Mouse (Mus musculus) heart, adult 2 months (tissue): Measurements from ENCODE around the gene Trem2.

Experiments
- CTCF ChIP-seq: fragments of 200-600 bp; IDR thresholded peaks from 2 replicates; pipeline ENCODE4 v1.8.1; 2022; ENCODE audit warnings: antibody characterized with exemption, mild to moderate bottlenecking, moderate library complexity
- EP300 ChIP-seq: fragments of 200-500 bp; IDR thresholded peaks from 2 replicates; pipeline ENCODE4 v1.6.1; 2011; ENCODE audit warnings: low read depth, low read length, control low read depth; ENCODE audit not compliant: insufficient read depth
- POLR2A ChIP-seq: fragments of 200-500 bp; IDR thresholded peaks from 2 replicates; pipeline ENCODE4 v1.6.1; 2011; ENCODE audit warnings: mild to moderate bottlenecking, low read depth, low read length, control low read depth; ENCODE audit not compliant: insufficient read depth

DNA sequence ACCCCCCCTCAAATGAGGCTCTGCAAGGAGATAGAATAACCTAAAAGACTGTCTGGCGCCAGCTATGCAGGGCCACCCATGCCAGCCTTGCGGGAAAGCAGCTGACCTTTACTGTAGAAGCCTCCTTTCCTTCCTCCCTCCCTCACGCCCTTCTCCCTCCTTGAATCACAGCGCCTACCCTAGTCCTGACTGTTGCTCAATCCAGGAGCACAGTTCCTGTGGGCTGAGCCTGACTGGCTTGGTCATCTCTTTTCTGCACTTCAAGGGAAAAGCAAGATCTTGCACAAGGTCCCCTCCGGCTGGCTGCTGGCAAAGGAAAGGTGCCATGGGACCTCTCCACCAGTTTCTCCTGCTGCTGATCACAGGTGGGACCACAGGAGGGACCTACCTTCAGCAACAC, at the start of gene Trem2:
- no peak for TF ChIP-seq POLR2A
- TF ChIP-seq CTCF: no peak
- TF ChIP-seq EP300: no peak
